Mouse (Mus musculus): ENCODE measurements at regions not wholly inside any gene's neighbourhood (a gene's known extent, or its start where the extent isn't known, plus 50 kb on each side); places are given as distances from the start of the nearest gene placed in this dataset.
A peak's percentile ranks its signal among the peaks of the same experiment; 100 is the strongest.

DNA sequence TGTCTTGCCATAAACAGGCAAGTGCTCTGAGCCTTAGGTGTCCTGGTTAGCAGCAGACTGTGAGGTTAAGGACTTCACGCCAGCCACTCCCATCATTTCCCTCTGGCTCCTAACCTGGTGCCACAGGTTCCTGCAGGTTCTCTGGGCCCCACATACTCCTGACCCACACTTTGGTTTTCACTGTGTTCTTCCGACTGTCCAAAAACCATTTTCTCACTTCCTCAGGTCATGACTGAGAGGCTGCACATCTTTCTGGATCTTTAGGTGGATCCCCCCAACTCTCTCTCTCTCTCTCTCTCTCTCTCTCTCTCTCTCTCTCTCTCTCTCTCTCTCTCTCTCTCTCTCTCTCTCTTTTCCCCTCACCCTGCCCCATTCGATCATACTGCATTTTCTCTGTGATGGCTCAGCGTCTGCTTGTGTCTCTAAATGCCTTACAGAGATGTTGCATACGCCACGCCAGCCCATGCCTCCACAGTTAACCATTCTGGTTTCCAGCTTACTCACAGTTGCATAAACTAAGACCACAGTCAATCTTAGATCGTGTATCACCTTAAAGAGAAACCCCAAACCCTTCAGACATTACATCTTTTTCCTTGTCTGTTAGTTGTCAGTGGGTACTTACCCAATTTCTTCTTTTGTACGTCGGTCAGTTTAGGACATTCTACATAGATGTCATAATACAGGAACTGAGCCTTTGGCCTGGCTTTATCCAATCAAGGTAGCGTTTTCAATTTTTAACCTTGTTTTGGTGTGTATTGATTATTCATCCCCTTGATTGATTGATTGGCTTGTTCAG, 112.0 kb upstream of the Zfp217 start:
- DNase-seq, result no peak
- intact Hi-C loops (cut with DNase I), result no loop called here

DNA sequence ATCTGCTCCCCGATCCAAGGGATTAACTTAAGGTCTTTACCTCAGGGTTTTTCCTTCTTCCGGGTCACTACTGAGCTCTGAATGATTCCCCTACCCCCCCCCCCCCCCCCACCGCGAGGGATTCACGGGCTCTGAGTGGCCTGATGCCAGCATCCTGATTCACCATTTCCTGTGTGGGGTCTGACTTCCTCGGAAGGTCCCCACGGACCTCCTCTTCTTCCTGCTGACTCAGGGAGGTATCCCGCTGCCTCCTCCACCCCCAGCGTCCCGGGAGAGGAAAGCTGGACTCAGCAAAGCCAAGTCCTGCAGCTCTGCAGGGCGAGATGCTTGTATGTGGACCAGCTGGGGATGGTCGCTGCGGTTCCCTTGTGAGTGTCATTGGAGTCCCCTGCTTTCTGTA, 110.5 kb upstream of the Zfp217 start:
- intact Hi-C loops (cut with DNase I), result no loop called here
- no peak for DNase-seq

DNA sequence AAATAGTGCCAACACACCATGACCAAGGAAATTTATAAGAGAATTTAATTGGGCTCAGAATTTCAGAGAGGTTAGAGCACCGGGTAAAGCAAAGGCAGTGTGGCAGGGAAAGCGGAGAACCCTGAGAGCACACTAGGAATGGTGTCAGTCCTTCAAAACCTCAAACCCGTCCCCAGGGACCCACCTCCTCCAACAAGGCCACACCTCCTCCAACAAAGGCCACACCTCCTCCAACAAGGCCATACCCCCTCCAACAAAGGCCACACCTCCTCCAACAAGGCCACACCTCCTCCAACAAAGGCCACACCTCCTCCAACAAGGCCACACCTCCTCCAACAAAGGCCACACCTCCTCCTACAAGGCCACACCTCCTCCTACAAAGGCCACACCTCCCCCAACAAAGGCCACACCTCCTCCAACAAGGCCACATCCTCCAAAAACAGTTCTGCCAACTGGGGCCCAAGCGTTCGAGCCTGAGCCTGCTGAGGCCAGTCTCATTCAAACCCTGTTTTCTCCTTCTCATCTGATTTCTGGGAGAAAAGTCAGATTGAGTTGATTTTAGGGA, 109.8 kb upstream of the Zfp217 start:
- DNase-seq, result no peak
- intact Hi-C loops (cut with DNase I), result no loop called here

DNA sequence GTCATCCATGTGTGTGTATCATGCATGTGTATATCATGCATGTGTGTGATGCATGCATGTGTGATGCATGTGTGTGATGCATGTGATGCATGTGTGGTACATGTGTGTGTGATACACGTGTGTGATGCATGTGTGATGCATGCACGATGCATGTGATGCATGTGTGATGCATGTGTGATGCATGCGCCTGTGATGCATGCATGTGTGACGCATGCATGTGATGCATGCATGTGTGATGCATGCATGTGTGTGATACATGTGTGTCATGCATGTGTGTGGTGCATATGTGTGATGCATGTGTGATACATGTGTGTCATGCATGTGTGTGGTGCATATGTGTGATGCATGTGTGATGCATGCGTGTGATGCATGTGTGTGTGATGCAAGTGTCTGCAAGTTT, 108.1 kb upstream of the Zfp217 start:
- no peak for DNase-seq
- intact Hi-C loops (cut with DNase I), result no loop called here

DNA sequence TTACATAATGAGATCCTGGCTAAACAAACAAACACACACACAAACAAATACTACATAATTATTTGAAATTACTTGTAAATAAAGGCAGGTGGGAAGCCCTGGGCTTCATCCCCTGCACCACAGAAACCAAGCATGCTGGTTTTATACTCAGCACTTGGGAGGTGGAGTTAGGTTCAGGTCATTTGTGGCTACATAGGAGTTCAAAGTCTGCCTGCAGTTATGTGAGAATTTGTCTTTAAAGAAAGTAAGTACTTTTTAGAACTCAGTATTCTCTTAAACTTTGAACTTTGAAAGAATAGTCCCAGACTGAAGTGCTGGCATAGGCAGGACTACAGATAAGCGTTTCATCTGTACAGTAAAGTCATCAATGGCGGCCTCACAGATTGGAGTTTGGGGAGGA, 107.6 kb upstream of the Zfp217 start:
- intact Hi-C loops (cut with DNase I), result no loop called here
- no peak for DNase-seq

DNA sequence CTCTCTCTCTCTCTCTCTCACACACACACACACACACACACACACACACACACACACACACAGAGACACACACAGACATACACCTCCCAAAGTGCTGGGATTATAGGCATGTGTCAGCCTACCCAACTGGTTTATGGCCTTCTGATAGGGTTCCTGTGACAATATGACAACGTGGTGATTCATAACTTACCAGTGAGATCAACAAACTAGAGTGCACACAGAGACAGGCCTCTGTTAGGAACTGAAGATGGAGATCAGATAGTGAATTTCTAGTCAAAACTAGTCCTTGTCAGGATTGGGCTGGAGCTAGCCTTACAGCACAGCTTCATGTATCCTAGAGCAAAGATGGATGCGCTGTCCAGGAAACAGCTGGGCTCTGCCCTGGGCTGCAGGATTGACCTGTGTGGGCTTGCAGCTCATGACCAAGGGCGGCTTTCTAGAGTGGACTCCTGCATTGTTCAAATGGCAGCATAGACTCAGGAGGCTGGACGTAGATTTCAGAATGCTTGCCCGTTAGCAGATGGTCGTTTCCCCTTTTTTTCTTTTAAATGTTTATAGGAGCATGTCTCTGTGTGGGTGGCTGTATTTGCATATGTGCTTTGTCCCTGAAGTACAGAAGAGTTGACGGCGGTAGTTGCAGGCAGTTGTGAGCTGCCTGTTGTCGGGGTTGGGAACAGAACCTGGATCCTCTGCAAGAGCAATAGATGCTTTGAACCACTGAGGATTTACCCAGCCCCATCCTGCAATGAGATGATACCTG, 106.0 kb upstream of the Zfp217 start:
- intact Hi-C loops (cut with DNase I), result no loop called here
- no peak for DNase-seq

DNA sequence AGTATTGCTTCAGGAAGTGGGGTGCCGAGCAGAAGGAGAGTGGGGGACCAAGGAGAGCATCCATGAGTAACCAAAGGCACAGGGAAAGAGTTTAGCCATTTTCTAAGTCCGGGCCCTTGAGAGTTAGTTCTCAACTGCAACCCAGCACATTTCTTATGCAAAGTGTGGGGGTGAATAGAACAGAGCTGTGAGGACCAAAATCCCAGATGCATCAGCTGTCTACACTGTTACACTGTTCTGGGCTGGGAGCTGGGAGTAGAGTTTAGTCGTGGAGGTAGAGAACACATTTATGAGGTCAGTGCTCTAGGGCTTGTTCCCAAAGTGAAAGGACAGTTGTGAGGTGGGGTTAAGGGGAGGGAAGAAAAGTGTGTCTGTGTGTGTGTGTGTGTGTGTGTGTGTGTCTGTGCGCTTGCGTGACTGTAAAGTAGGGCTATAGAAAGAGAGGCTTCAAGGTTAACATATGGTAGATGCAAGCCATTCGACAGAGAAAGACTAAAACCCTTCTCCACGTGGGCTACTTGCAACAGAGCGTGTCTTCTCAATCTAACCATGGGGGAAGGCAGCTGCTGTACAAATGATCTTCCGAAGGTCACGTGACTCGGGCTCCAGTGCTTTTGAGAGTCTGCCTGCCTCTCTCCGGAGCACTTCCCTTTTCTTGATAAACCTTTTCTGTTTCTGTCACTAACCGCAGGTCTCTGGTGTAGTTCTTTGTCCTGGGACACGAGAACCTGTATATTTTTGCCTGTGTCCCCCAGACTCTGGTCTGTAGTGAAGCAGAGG, 104.5 kb upstream of the Zfp217 start:
- intact Hi-C loops (cut with DNase I), result no loop called here
- peak; percentile 18 for DNase-seq

DNA sequence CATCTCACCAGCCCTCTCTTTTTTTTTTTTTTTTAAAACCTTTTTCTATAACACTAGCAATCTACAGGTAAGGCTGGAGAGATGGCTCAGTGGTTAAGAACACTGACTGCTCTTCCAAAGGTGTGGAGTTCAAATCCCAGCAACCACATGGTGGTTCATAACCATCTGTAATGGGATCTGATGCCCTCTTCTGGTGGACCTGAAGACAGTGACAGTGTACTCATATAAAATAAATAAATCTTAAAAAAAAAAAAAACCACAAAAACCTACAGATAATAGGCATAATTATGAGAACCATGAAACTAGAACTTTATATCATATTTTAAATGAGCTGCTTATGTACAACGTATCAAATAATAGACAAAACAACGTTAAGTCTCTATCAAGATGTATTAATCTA, 102.8 kb upstream of the Zfp217 start:
- intact Hi-C loops (cut with DNase I), result no loop called here
- DNase-seq, result no peak

DNA sequence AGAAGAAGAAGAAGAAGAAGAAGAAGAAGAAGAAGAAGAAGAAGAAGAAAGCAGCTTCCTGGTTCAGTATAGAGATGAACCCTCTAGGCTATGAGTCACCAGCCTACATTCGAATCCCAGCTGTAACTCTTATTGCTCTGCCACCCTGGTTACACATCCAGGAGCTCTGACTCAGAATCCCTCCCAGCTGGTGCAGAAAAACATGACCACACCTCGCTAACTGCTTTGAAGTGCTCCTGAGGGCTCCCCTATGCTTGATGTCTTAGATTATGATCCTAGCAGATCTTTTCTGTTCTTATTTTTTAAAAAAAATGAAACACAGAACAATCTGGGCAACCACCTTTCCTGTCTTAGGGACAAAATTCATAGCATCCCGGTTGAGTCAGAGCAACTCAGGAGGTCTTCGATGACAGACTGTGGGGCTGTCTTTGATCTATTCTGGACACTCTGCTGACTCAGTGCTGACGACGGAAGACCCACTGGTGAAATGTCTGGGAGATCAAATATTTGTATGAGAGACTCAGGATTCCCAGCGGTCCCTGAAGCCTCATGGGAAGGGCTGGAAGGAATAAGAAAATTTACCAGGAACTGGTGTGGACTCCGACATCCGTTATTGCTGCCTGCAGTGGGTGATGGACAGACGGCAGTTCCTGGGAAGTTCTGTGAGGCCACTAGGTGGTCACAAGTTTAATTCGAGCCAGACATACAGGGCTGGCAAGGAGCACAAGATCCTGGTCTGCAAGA, 100.0 kb upstream of the Zfp217 start:
- DNase-seq, result no peak
- intact Hi-C loops (cut with DNase I), result no loop called here

DNA sequence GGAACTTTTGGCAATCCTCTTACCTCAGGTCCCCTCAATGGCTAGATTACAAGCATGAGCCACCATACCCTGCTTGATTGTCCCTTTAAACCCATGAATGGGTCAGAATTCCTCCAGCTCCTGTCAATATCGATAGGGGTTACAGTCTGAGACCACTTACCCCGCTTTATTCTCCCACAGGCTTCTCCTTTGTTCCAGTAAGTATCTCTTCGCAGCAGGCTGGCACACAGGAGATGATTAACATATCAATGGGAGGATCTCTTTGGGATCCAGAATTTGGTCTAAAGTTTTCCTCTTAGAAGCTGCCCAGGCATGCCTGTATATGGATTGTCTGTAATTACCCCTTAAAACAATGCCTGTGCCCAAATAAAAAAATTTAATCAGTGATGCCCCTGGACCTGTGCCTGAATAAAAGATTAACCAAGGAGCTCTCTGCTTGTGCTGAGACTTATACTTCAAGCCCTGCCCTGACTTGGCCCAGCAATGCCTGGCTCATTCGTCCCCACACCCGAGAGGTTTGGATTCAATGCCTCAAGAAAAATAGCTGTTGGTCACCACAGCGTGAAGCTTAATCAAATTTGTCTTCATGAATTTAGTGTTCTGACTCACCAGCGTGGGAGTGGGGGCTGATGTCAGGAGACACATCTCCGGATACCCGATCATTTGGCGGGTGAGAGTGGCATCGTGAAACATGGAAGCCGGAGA, 97.9 kb upstream of the Zfp217 start:
- intact Hi-C loops (cut with DNase I), result no loop called here
- no peak for DNase-seq

DNA sequence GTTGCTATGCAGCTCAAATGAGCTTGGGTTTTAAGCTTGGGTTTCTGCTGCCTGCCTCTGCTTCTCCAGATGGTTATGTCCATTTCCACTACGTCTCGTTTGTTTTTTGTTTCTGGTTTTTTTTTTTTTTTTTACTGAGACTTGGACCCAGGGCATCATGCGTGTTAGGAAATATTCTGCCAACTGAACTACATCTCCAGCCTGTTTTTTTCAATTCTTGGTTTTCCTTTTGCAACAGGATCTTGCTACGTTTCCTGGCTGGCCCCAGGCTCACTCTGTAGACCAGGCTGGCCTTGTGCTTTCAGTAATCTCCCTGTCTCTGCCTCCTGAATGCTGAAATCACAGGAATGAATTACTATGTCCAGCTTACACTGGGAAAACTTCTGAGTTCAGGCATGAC, 96.2 kb upstream of the Zfp217 start:
- intact Hi-C loops (cut with DNase I), result no loop called here
- no peak for DNase-seq

DNA sequence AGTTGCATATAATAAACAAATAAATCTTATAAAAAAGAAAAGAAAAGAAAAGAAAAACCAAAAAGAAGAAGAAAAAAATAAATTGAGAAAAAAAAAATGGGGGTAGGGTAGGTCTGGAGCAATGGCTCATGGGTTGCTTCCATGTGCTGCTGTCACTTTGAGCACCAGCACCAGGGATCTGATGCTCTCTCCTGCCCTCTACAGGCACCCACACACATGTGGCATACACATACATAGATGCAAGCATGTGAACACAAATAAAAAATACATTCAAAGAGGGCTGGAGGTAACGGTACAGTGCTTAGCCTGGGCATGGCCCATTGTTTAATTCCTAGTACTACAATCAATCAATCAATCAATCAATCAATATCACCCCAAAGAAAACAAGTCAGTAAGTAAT, 90.1 kb upstream of the Zfp217 start:
- DNase-seq, result no peak
- intact Hi-C loops (cut with DNase I), result no loop called here

DNA sequence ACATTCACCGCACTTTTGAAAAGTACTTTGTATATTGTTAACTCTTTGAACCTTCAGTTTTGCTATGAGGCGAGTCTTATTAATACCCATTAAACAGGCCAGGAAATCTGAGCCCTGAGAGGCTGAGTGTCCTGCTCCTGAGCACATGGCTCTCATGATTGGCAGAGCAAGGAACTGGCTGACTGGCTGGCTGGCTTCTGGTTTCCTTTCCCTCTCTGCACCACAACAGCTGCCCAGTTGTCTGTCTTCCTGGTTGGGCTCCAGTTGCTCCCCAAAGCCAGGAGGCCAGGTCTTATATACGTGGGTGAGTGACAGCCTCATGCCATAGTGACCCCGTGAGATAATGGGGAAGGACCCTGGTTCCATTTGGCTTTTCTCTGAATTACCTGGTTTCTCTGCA, 85.5 kb upstream of the Zfp217 start:
- DNase-seq, result no peak
- intact Hi-C loops (cut with DNase I), result no loop called here

DNA sequence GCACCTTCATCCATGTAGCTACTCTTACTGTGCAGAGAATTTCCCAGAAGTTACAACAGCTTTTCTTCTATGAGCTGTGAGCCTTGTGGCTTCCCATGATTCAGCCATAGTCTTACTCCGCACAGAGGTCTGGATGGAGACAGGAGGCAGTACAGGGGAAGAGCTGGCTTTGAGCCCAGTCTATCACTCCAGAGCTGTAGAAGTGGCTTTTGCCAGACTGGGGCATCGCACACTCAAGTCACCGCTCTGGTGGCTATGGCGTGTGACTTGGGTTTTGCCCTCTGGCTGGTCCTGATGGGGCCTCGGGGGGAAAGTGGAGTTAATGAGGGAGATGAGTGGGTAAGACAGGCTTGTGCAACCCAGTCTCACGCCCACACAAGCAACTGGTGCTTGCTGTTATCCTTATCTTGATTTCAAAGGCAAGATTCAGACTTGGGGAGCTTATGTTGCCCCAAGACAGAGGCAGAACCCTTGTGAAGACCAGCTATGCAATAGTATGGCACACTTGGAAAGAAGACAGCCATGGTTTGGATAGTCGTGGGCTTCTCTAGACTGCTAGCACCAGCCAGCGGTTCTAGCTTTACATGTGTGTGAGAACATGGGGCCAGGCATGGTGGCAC, 81.7 kb upstream of the Zfp217 start:
- no peak for DNase-seq
- intact Hi-C loops (cut with DNase I), result no loop called here

DNA sequence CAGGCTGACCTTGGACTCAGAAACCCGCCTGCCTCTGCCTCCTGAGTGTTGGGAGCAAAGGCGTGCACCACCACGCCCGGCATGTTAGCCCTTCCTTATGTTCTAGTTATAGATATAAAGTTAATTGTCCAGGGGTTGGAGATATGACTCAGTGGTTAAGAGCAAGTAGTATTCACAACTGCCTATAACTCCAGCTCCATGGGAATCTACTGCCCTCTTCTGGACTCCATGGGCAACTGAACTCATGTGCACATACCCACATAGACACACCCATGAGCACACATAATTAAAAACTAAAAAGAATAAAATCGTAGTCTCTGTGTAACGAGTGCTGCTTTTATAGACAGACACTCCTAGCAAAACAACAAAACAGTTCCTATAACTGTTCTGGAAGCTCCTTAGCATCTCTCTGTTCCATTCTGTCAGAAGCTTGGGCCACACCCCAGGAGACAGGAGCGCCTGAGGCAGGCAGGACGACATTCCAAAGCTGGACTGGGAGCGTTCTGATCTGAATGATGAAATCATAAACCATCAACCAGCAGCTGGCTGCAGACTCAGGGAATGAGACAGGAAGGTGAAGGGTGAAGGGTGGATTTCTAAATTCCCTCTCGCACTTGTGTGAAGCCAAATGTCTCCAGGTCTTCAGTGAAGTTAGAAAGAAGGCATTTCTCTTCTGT, 80.6 kb upstream of the Zfp217 start:
- no peak for DNase-seq

DNA sequence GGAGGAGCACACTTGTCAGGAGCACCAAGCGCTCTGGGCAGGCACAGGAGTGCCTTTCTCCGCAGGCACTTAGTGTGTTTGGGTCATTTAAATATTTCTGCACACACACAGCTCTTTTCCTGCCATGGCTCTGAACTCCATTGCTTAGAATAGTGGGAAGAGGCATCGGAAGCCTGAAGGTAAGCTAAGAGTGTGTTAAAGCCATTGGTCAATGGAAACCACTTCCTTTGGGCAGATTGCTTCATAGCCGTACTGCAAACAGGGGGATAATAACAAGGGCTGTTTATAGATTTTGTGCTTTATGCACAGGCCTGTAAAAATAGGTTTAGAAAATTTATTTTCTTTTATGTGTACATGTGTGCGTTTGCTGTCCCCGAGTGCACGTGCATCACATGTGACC, 76.0 kb upstream of the Zfp217 start:
- intact Hi-C loops (cut with DNase I), result no loop called here
- DNase-seq, result no peak

More for the DNA sequence above, 80.6 kb upstream of the Zfp217 start:
- intact Hi-C loops (cut with DNase I), result no loop called here

DNA sequence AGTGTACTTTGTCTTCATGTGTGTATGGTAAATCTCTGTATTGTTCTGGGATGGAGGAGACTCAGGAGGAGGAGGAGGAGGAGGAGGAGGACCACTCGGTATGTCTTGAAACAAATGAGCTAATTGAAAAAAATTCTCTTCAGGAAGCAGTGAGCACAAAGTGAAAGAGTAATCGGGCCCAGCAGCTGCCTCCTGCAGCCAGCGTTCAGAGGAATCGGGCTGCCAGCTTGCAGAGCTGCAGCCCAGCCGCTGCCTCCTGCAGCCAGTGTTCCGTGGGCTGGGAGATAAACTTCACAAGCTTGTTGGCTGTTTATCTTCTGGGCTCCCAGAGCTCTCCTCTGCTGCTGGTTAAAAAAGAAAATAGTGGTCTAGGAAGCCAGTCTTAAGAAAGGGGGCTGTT, 74.9 kb upstream of the Zfp217 start:
- no peak for DNase-seq
- intact Hi-C loops (cut with DNase I), result no loop called here

DNA sequence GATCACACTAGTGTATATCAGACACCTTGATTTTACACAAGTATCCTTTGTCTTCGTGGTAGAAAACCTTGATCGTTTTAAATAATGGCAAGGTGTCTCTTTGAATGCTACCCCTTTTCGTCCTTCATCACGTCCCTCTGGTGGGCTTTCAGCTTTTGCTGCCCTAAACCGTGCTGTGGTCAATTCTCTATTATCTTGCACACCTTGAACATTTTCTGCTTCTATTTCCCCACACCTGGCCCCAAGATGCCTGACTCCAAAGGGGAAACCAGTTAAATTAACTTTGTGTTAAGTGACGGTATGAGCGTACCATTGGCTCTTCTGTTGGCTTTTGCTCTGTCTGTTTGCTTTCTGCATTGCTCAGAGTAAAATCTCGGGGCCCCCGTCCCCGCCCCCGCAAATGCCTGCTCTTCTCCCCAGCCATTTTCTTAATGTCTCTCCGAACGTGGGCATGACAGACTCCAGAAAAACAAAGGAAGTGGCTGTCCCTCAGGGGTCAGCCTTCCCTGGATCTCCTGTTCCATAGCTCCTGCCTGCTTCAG, 74.2 kb upstream of the Zfp217 start:
- intact Hi-C loops (cut with DNase I), result no loop called here
- DNase-seq, result no peak

DNA sequence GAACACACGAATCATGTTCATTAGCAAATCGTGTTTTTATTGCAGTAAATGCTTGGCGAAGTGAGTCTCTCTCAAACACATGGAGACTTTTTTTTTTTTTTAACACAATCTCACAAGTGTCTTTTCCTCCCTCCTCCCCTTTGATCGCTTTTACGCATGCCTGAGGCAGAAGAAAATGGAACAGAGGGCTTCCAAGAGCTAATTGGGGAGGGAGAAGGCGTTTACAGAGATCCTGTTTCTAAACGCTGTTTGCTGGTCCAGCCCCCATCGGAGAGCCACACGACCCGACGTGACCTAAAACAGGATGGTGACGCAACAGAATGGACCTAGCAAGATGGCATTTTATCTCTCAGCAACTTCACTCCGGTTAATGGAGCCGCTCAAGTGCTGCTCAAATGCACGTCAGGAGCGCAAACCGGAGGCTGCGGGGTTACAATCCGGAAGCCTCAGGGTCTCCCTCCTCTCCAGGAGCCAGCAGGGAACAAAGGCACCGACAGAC, 73.0 kb upstream of the Zfp217 start:
- intact Hi-C loops (cut with DNase I), result no loop called here
- no peak for DNase-seq
